In the genomic region with DNA sequence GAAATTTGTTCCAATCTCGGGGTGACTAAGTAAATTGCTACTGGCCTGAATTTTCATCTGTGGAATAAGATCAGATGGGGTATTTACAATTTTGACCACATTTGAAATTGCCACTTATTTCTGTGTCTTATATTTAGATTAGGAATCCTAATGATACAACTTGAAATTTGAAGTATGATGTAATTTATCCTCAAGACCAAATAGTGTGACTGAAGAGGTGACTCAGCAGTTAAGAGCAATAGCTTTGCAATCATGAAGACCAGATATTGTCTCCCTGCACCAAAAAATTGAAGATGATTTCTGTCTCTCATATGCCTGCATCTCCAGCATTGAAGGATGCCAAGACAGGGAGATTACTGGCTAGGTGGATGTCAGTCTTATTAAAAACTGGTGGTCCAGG, we compare ENCODE assay signal across 22 mouse cellular contexts.
DNase-seq lines count a peak whose midpoint lies in the region; TF ChIP-seq lines count a peak whose summit lies in the region.
"Had no signal": no experiment of that assay in that cellular context is flagged by ENCODE, and none has a peak within 500 bp of the region (broad histone marks: within the 10 kb centered on the region; RNA-seq: fewer than 3 reads in every experiment).

No protein-coding gene starts in this region.

- H3K36me3 ChIP-seq in testis, adult 2 months (ENCODE audit: control insufficient read depth, insufficient read depth, low read length) = no peaks in the 10 kb centered on the region
- no peaks in the 10 kb centered on the region for H3K36me3 ChIP-seq in myocyte (ENCODE audit: control insufficient read depth, insufficient read depth)
- H3K36me3 ChIP-seq: G1E had no signal

- H3K27ac ChIP-seq in testis, adult 2 months (ENCODE audit: control insufficient read depth, insufficient read depth, low read depth, low read length) = no peak overlapping the region

- H3K4me1 ChIP-seq in testis, adult 2 months (ENCODE audit: control insufficient read depth, insufficient read depth, low read length) = peaks cover 2% of the 10 kb centered on the region; the same call in 1 of the 2 replicates

- no peak for DNase-seq in testis, postnatal 10 days (ENCODE audit: low spot score)
- DNase-seq in 416B (ENCODE audit: low read depth) (peak; percentile 25), MN1 (ENCODE audit: low spot score) (peak; percentile 71)
- DNase-seq in ovary, adult 18-20 months (ENCODE audit: low spot score) = no peak
- no peak for DNase-seq in lung, postnatal 14 days
- DNase-seq in gastrocnemius, postnatal 4 days (ENCODE audit: low spot score in 2 of 2) = no peak
- DNase-seq: adrenal gland, adult 2 months; adrenal gland, adult 8-10 months; adrenal gland, postnatal 10 days; adrenal gland, postnatal 14 days; adrenal gland, postnatal 25 days; adrenal gland, postnatal 36 days; B cell, adult 2 months; cerebellum, adult 11 months; cerebellum, adult 11-12 months; cerebellum, adult 18-20 months; cerebellum, adult 2 months had no signal

- no peak overlapping the region for H3ac ChIP-seq in myocyte (ENCODE audit: control insufficient read depth, insufficient read length)

- no peak overlapping the region for H3K4me2 ChIP-seq in myocyte (ENCODE audit: low read depth)

- H3K79me2 ChIP-seq in myocyte (ENCODE audit: control insufficient read depth, insufficient read depth) = no peaks in the 10 kb centered on the region

- peak overlapping the region; percentile 27; the same call in 1 of the 2 replicates for H3K4me3 ChIP-seq in testis, adult 2 months (ENCODE audit: control insufficient read depth, low read depth, low read length)
- H3K4me3 ChIP-seq in myocyte = no peak overlapping the region

- TF ChIP-seq CTCF in testis, adult 2 months (IDR thresholded peaks at IDR 0.05; ENCODE audit: control insufficient read depth, insufficient read depth, insufficient replicate concordance, low read depth, low read length) = no peak

- TF ChIP-seq POLR2A in testis, adult 2 months (IDR thresholded peaks at IDR 0.05; ENCODE audit: control insufficient read depth, low read depth, low read length) = no peak
- no peak for TF ChIP-seq POLR2A in myocyte (IDR thresholded peaks at IDR 0.05; ENCODE audit: insufficient read length, low read depth)

- H3K27me3 ChIP-seq in testis, adult 2 months (ENCODE audit: control insufficient read depth, insufficient read depth, low read length) = no peaks in the 10 kb centered on the region
- H3K27me3 ChIP-seq in myocyte (ENCODE audit: control insufficient read depth, insufficient read depth, insufficient read length) = no peaks in the 10 kb centered on the region
- H3K27me3 ChIP-seq: CH12.LX, Patski had no signal

TF ChIP-seq in myocyte, 11 proteins besides CTCF, POLR2A, EP300 and RAD21:
- no peak for TF ChIP-seq TCF3 (IDR thresholded peaks at IDR 0.05; ENCODE audit: insufficient read length, low read depth)
- peak; percentile 88 for TF ChIP-seq CEBPB (IDR thresholded peaks at IDR 0.05; ENCODE audit: insufficient read depth, poor library complexity, severe bottlenecking)

Comparison
In these comparisons a context has a peak if more than half of its experiments do, and no peak if none do; other contexts are left out.
1. DNase-seq: peak in 416B (single experiment) and MN1 (single experiment); none in testis, postnatal 10 days (single experiment), ovary, adult 18-20 months (single experiment), lung, postnatal 14 days (single experiment) and gastrocnemius, postnatal 4 days (0 of 2).